Mouse (Mus musculus): ENCODE data around the gene Selenov. TPM values are rescaled to one million over a fixed set of nuclear protein-coding genes. Genes with fewer than 3 reads are reported as not detected.

Selenov gene
- polyA plus RNA-seq, 1 experiment from 2014 or later, result not detected

DNA sequence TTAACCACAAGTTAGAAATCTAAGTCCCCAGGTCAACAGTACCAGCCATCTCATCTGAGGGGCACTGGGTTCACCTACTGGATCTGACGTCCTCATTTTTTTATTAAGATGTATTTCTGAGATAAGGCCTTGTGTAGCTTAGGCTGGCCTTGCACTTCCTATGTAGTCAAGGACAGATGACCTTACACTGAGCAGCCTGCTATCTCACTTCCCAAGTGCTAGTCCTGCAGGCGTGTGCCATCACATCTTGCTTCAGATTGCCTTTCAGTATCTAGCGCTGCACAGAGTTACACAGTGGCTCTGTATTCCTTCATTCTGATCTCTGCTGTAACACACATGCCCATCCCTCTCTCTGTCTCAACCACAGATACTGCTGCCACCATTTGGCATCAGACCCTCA lies 27.1 kb upstream of the Selenov start:
- Histone ChIP-seq H3K36me3 (peaks cover 92% of the 10 kb centered on the region), H3K9ac (no peak overlapping the region), H3K27ac (ENCODE audit: poor library complexity, severe bottlenecking) (no peak overlapping the region), H3K27me3 (replicated peaks) (no peaks in the 10 kb centered on the region), H3K4me3 (no peak overlapping the region), H3K4me1 (replicated peaks) (no peaks in the 10 kb centered on the region), H3K4me2 (no peak overlapping the region), H3K9me3 (replicated peaks) (no peaks in the 10 kb centered on the region)
- no peak for ATAC-seq (ENCODE audit: insufficient number of reproducible peaks, low FRiP score)
- WGBS, result 82% methylated on average over 3 of the region's 3 CpGs

DNA sequence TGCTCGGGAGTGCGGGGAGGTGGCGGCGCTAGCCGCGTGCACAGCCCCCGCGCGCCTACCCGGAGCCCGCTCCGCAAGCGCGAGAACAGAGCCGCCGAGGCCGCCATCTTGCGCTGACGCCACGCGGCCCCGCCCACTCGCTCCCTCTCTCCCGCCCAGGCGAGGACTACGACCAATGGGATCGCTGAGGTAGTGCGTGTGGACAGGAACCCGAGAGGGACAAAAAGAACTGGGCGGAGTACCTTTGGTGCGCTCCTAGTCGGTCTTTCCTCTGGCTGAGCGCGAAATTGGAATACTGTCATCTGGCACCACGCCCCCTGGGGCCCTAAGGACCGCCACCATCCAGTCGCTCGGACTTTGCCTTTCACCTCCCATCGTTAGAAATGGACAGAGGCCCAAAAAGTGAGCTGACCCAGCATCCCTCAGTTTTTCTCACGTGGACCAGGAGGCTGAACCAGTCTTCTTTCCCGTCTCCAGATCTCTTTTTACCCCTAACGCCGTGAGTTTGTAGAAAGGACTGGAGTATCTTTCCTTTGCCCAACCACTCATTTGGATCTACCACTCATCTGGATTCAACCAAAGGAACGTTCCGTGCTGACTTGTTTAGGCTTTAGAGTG lies 21.0 kb upstream of the Selenov start, which contains the start of gene Timm50:
Gene Timm50 (minus strand): TSS at position 147 of the 618 bp plus-strand sequence.
- H3K9ac ChIP-seq, result peak within 1 kb of the TSS; percentile 94
- peaks cover 66% of the 10 kb centered on the region for H3K36me3 ChIP-seq
- peak within 1 kb of the TSS; percentile 92 for H3K4me2 ChIP-seq
- WGBS, result under 1% methylated on average over 45 of the region's 45 CpGs
- H3K27me3 ChIP-seq (replicated peaks), result no peaks in the 10 kb centered on the region
- peaks cover 11% of the 10 kb centered on the region for H3K4me1 ChIP-seq (replicated peaks)
- H3K27ac ChIP-seq (ENCODE audit: poor library complexity, severe bottlenecking), result peak within 1 kb of the TSS; percentile 52
- ATAC-seq (ENCODE audit: insufficient number of reproducible peaks, low FRiP score), result peak; percentile 96
- no peaks in the 10 kb centered on the region for H3K9me3 ChIP-seq (replicated peaks)
- H3K4me3 ChIP-seq, result peak within 1 kb of the TSS; percentile 95

DNA sequence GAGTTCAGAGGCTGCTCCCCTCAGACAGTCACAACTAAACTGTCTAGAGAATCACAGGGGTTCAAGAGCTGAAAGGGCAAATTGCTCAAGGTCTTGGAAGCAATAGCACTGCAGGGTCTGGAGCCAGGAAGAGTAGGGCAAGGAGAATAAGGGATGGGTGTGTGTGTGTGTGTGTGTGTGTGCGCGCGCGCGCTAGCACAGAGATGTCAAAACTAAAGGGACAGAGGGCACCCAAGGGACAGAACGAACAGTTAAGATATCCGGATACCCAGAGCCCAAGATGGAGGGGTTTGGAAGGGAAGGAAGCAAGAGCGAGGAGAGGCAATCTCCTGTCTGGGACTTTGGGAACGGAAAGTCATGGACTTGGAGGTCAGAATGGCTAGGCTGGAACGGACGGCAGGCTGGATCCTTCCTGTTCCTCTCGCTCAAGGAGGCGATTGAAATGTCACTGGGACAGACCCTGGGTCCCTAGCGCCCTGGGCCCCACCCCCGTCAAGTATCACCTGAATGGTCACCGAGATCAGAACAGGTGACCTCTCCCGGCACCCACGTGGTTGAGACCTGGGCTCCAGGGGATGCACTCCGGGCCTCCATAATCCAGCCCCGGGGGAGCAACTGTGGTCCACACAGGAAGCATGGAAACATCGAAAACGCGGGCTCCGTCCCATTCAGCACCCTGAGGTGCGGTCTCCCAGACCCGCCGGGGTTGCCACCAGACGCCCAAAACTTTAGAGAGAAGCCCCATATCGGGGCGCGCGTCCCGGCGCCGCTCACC lies 20.4 kb upstream of the Selenov start:
- peak overlapping the region; percentile 95 for H3K4me3 ChIP-seq
- H3K9me3 ChIP-seq (replicated peaks), result no peaks in the 10 kb centered on the region
- peak overlapping the region; percentile 92 for H3K4me2 ChIP-seq
- H3K36me3 ChIP-seq, result peaks cover 66% of the 10 kb centered on the region
- peak; percentile 49 for ATAC-seq (ENCODE audit: insufficient number of reproducible peaks, low FRiP score)
- H3K27ac ChIP-seq (ENCODE audit: poor library complexity, severe bottlenecking), result peak overlapping the region; percentile 52
- H3K27me3 ChIP-seq (replicated peaks), result no peaks in the 10 kb centered on the region
- H3K9ac ChIP-seq, result peak overlapping the region; percentile 94
- H3K4me1 ChIP-seq (replicated peaks), result peaks cover 11% of the 10 kb centered on the region
- WGBS, result 5% methylated on average over 35 of the region's 35 CpGs

DNA sequence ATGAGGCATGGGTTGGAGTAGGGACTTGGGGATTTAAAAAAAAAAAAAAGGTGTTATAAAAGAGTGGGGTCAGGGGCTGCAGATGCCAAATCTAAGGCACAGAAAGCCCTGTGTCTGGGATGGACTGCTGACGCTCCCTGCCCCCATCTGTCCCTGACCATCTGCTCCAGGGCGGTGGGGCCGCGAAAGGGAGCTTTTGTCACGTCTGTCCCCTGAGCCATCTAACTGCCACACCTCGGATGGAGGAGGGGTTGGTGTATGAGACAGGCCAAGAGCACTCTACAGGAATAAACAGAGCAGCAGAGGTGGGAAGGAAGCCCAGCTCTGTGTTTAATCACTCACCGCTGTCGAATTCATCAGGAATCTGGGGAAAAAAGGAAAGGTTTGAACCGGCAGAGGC lies 18.8 kb upstream of the Selenov start:
- H3K4me1 ChIP-seq (replicated peaks), result peaks cover 11% of the 10 kb centered on the region
- H3K27me3 ChIP-seq (replicated peaks), result no peaks in the 10 kb centered on the region
- no peak for ATAC-seq (ENCODE audit: insufficient number of reproducible peaks, low FRiP score)
- H3K27ac ChIP-seq (ENCODE audit: poor library complexity, severe bottlenecking), result no peak overlapping the region
- no peak overlapping the region for H3K4me2 ChIP-seq
- peaks cover 66% of the 10 kb centered on the region for H3K36me3 ChIP-seq
- no peak overlapping the region for H3K4me3 ChIP-seq
- H3K9ac ChIP-seq, result no peak overlapping the region
- H3K9me3 ChIP-seq (replicated peaks), result no peaks in the 10 kb centered on the region
- 64% methylated on average over 9 of the region's 9 CpGs for WGBS

DNA sequence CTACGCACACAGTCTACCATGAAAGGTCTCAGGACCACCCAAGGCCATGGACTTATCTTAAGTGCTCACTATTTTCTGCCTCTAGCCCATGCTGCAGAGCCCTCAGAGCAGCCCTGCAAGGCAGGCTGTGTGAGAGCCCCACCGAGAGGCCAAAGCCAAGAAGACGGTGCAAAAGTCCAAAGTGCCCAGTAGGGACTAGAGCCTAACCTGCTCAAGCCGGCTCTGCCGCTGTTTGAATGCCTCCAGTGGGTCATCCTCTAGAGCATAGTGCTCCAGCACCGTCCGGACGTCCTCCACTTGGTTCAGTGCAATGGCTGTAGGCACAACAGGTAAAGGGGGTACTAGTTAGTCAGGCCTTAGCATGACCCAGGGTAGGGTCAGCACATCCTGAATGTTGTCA lies 15.2 kb upstream of the Selenov start:
- ATAC-seq (ENCODE audit: insufficient number of reproducible peaks, low FRiP score), result no peak
- Histone ChIP-seq H3K27me3 (replicated peaks) (peaks cover 24% of the 10 kb centered on the region), H3K4me3 (no peak overlapping the region), H3K4me1 (replicated peaks) (peaks cover 19% of the 10 kb centered on the region), H3K4me2 (no peak overlapping the region), H3K9me3 (replicated peaks) (no peaks in the 10 kb centered on the region), H3K36me3 (peaks cover 58% of the 10 kb centered on the region), H3K9ac (no peak overlapping the region), H3K27ac (ENCODE audit: poor library complexity, severe bottlenecking) (no peak overlapping the region)
- 88% methylated on average over 8 of the region's 8 CpGs for WGBS

DNA sequence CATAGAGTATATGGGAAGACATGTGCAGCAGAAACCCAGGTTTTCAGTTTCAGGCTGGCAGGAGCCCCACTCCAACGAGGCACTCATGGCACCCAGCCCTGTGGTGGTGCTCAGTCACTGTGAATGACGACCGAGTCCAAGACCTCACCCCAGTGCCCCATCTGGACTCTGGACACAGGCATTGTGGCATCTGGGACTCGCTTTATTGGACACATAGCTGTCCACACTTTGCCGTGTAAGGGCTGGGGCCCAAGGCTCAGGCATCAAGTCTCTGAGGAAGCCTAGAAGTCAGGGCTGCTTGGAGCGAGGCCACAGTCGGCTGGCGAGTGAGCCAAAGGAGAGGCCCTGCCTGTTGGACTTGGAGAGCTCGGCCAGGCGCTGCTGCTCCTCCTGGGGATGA lies 14.7 kb upstream of the Selenov start:
- peaks cover 58% of the 10 kb centered on the region for H3K36me3 ChIP-seq
- ATAC-seq (ENCODE audit: insufficient number of reproducible peaks, low FRiP score), result no peak
- no peak overlapping the region for H3K27ac ChIP-seq (ENCODE audit: poor library complexity, severe bottlenecking)
- no peak overlapping the region for H3K4me3 ChIP-seq
- no peak overlapping the region for H3K9ac ChIP-seq
- peaks cover 30% of the 10 kb centered on the region for H3K27me3 ChIP-seq (replicated peaks)
- H3K9me3 ChIP-seq (replicated peaks), result no peaks in the 10 kb centered on the region
- WGBS, result 89% methylated on average over 10 of the region's 10 CpGs
- no peak overlapping the region for H3K4me2 ChIP-seq
- H3K4me1 ChIP-seq (replicated peaks), result peaks cover 14% of the 10 kb centered on the region

DNA sequence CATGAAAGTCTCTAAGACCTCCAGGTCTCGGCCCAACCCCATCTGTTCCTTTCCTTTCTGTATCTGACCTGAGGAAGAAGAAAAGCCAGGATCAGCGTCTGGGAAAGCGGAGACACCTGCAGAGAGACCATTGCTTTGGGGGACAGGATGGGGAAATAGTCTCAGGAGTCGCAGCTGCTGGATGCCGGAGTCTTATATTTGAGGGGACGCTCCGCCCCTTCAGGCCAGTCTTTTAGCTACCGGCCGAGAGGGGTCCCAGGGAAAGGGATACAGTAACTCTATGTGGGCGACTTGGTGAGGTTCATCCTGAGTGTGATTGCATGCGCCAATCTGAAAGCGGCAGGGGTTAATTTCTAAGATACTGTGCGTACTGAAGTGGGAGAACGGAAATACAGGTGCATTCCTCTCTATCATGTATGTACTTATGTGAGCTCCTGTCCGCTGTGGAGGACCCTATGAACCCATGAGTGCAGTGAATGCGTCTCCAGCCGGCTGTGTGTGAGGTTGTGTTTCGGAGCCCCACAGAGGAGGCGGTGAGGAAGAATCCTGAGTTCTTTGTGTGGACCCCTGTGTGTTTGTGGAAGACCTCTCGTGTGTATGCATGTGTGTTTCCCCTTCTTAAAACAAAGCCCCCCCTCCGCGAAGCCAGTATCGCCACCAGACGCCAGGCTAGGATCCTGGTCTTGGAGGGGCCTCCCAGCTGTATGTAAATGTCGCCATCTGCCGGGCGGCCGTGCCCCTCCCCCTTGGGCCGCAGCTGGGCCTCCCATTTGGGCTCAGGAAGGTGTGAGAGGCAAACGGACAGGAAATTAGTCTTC lies 10.8 kb upstream of the Selenov start, which contains the start of gene Dll3:
Gene Dll3 (minus strand): TSS at position 623 of the 818 bp plus-strand sequence.
- Histone ChIP-seq H3K36me3 (peaks cover 22% of the 10 kb centered on the region), H3K9me3 (replicated peaks) (no peaks in the 10 kb centered on the region), H3K4me2 (peak within 1 kb of the TSS; percentile 68), H3K9ac (peak within 1 kb of the TSS; percentile 16; the same call in 1 of the 2 replicates), H3K4me3 (peak within 1 kb of the TSS; percentile 34), H3K27ac (ENCODE audit: poor library complexity, severe bottlenecking) (no peak within 1 kb of the TSS), H3K4me1 (replicated peaks) (peaks cover 16% of the 10 kb centered on the region; the same call in 1 of the 2 replicates), H3K27me3 (replicated peaks) (peaks cover 67% of the 10 kb centered on the region)
- ATAC-seq (ENCODE audit: insufficient number of reproducible peaks, low FRiP score), result 0 out of 2 replicates have a peak, but pooled peaks have one; percentile 61
- under 1% methylated on average over 30 of the region's 30 CpGs for WGBS

DNA sequence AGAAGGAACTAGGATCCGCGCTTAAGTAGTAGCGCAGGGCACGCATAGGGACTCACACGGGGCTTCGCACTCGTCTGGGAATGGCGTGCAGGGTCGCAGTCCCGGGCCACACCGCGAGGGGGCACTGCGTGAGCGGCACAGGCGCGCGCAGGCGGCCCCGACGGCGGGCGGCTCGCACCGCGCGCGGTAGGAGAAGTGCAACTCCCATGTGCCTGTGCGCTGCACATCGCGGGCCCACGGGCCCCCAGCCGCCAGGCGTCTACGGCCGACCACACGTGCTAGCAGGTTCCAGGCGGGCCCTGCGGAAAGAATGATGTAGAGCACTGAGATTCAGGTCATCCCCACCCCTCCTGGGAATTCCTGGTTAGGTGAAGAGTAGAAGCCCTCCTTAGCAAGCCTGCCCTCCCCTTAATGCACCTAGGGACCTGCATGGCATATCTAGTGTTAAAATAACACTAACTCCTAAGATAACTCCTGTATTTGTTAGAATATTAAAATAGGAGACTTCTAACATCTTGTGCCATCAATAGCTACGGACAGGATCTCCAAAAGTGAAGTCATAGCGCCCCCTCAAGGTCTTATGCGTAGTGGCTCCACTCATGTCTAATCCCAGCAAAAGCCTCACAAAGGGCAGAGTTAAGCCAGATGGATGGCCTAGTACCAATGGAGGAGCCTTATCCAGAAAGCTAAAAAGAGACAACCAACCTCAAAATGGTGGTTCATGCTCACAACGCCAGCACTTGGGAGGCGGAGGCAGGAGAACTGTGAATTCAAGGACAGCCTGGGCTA lies 8.0 kb upstream of the Selenov start:
- no peak overlapping the region for H3K9ac ChIP-seq
- no peak overlapping the region for H3K4me3 ChIP-seq
- ATAC-seq (ENCODE audit: insufficient number of reproducible peaks, low FRiP score), result no peak
- no peaks in the 10 kb centered on the region for H3K36me3 ChIP-seq
- WGBS, result 30% methylated on average over 43 of the region's 43 CpGs
- H3K9me3 ChIP-seq (replicated peaks), result no peaks in the 10 kb centered on the region
- peaks cover 94% of the 10 kb centered on the region for H3K27me3 ChIP-seq (replicated peaks)
- no peak overlapping the region for H3K27ac ChIP-seq (ENCODE audit: poor library complexity, severe bottlenecking)
- H3K4me1 ChIP-seq (replicated peaks), result peaks cover 19% of the 10 kb centered on the region; the same call in 1 of the 2 replicates
- peak overlapping the region; percentile 26; the same call in 1 of the 2 replicates for H3K4me2 ChIP-seq

DNA sequence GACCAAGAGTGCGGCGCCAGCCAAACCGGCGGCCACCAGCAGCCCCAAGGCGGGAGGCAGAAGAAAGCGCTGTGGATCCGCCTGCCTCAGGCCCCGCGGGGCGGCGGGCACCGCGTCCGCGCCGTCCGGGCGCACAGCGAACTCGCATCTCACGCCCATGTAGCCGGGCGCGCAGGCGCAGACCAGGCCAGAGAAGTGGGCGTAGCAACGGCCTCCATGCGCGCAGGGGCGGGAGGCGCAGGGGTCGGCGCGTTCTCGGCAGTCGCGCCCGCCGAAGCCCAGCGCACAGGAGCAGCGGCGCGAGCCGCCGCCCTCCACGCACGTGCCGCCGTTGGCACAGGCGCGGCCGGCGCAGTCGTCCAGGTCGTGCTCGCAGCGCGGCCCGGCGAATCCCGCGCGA lies 3.5 kb upstream of the Selenov start:
- Histone ChIP-seq H3K9ac (peak overlapping the region; percentile 68), H3K4me2 (peak overlapping the region; percentile 79), H3K9me3 (replicated peaks) (no peaks in the 10 kb centered on the region), H3K4me3 (peak overlapping the region; percentile 59), H3K4me1 (replicated peaks) (peaks cover 20% of the 10 kb centered on the region), H3K36me3 (no peaks in the 10 kb centered on the region), H3K27me3 (replicated peaks) (peaks cover 98% of the 10 kb centered on the region), H3K27ac (ENCODE audit: poor library complexity, severe bottlenecking) (no peak overlapping the region)
- no peak for ATAC-seq (ENCODE audit: insufficient number of reproducible peaks, low FRiP score)
- WGBS, result 19% methylated on average over 63 of the region's 63 CpGs

DNA sequence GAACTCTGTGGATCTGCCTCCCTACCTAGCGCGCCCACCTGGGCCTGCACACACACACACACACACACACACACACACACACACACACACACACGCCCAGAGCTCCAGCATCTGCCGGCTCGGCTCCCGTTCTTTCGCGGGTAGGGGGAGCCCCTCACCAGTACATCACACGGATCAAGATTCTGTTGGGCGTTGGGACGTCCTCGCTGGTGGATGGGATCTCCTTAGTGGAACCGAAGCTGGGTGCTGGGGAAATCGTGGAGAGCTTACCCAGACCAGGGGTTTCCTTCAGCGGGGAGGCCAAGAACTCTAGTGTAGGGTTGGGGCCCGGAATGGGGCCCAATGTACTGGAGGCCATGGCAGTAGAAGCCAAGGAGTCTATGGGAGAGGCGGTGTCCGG lies 821 bp downstream of the Selenov start:
- H3K27ac ChIP-seq (ENCODE audit: poor library complexity, severe bottlenecking), result no peak overlapping the region
- H3K4me3 ChIP-seq, result peak overlapping the region; percentile 35
- no peak for ATAC-seq (ENCODE audit: insufficient number of reproducible peaks, low FRiP score)
- peaks cover 83% of the 10 kb centered on the region for H3K27me3 ChIP-seq (replicated peaks)
- H3K36me3 ChIP-seq, result no peaks in the 10 kb centered on the region
- peaks cover 17% of the 10 kb centered on the region for H3K4me1 ChIP-seq (replicated peaks)
- H3K9ac ChIP-seq, result peak overlapping the region; percentile 10; the same call in 1 of the 2 replicates
- WGBS, result under 1% methylated on average over 18 of the region's 18 CpGs
- H3K9me3 ChIP-seq (replicated peaks), result 0 out of 2 replicates have a peak, but pooled peaks cover 5% of the 10 kb centered on the region
- peak overlapping the region; percentile 65 for H3K4me2 ChIP-seq
